Mouse (Mus musculus): ENCODE results near the gene Ccnc.
A peak's percentile ranks its signal among the peaks of the same experiment; 100 is the strongest.

GRCm38 (mm10) chr4:21766863-21767304 is 39.4 kb downstream of the Ccnc start, which contains the start of the genes Usp45 and Tstd3:
- peak; percentile 87 for TF ChIP-seq CTCF (IDR thresholded peaks at IDR 0.05)
- no peak for TF ChIP-seq EP300 (IDR thresholded peaks at IDR 0.05)
